Mouse (Mus musculus): Measurements from ENCODE around the gene Abcg1. TPM values are rescaled to one million over a fixed set of nuclear protein-coding genes. Genes with fewer than 3 reads are reported as not detected.
A peak's percentile ranks its signal among the peaks of the same experiment; 100 is the strongest.

Abcg1 gene
- polyA plus RNA-seq, 1 experiment = 8.4 TPM

- Histone ChIP-seq H3K9ac (ENCODE audit: low read depth, poor library complexity, severe bottlenecking) (no peak overlapping the region), H3K27me3 (ENCODE audit: control insufficient read depth, insufficient read depth, low read length, poor library complexity, severe bottlenecking) (no peaks in the 10 kb centered on the region), H3K36me3 (ENCODE audit: control insufficient read depth, insufficient read depth, low read length, poor library complexity, severe bottlenecking) (no peaks in the 10 kb centered on the region), H3K9me3 (replicated peaks; ENCODE audit: control insufficient read depth, insufficient read depth, low read length, poor library complexity, severe bottlenecking) (no peaks in the 10 kb centered on the region), H3K4me3 (ENCODE audit: low read depth, low read length) (no peak overlapping the region), H3K27ac (ENCODE audit: insufficient read depth, low read length) (no peak overlapping the region), H3K4me1 (ENCODE audit: control insufficient read depth, insufficient read depth, low read length) (no peaks in the 10 kb centered on the region)
- TF ChIP-seq CTCF (IDR thresholded peaks at IDR 0.05; ENCODE audit: low read depth, low read length) (no peak), POLR2A (IDR thresholded peaks at IDR 0.05; ENCODE audit: insufficient read depth, low read length) (no peak), EP300 (IDR thresholded peaks at IDR 0.05; ENCODE audit: insufficient read depth, low read depth, low read length) (no peak)
Measured at GRCm38 (mm10) chr17:31134913-31135312, 77.4 kb downstream of the Abcg1 start.

- TF ChIP-seq EP300 (IDR thresholded peaks at IDR 0.05; ENCODE audit: insufficient read depth, low read depth, low read length) (no peak), CTCF (IDR thresholded peaks at IDR 0.05; ENCODE audit: low read depth, low read length) (no peak), POLR2A (IDR thresholded peaks at IDR 0.05; ENCODE audit: insufficient read depth, low read length) (no peak)
- H3K9me3 ChIP-seq (replicated peaks; ENCODE audit: control insufficient read depth, insufficient read depth, low read length, poor library complexity, severe bottlenecking) = no peaks in the 10 kb centered on the region
- no peaks in the 10 kb centered on the region for H3K27me3 ChIP-seq (ENCODE audit: control insufficient read depth, insufficient read depth, low read length, poor library complexity, severe bottlenecking)
- no peaks in the 10 kb centered on the region for H3K36me3 ChIP-seq (ENCODE audit: control insufficient read depth, insufficient read depth, low read length, poor library complexity, severe bottlenecking)
- H3K4me1 ChIP-seq (ENCODE audit: control insufficient read depth, insufficient read depth, low read length) = no peaks in the 10 kb centered on the region
- no peak overlapping the region for H3K9ac ChIP-seq (ENCODE audit: low read depth, poor library complexity, severe bottlenecking)
- H3K27ac ChIP-seq (ENCODE audit: insufficient read depth, low read length) = no peak overlapping the region
- H3K4me3 ChIP-seq (ENCODE audit: low read depth, low read length) = no peak overlapping the region
Measured at GRCm38 (mm10) chr17:31136291-31136690, 78.8 kb downstream of the Abcg1 start.

GRCm38 (mm10) chr17:31136821-31137220 lies 79.3 kb downstream of the Abcg1 start:
- H3K27ac ChIP-seq (ENCODE audit: insufficient read depth, low read length) = no peak overlapping the region
- no peaks in the 10 kb centered on the region for H3K27me3 ChIP-seq (ENCODE audit: control insufficient read depth, insufficient read depth, low read length, poor library complexity, severe bottlenecking)
- no peaks in the 10 kb centered on the region for H3K9me3 ChIP-seq (replicated peaks; ENCODE audit: control insufficient read depth, insufficient read depth, low read length, poor library complexity, severe bottlenecking)
- no peak overlapping the region for H3K4me3 ChIP-seq (ENCODE audit: low read depth, low read length)
- H3K9ac ChIP-seq (ENCODE audit: low read depth, poor library complexity, severe bottlenecking) = no peak overlapping the region
- no peaks in the 10 kb centered on the region for H3K36me3 ChIP-seq (ENCODE audit: control insufficient read depth, insufficient read depth, low read length, poor library complexity, severe bottlenecking)
- TF ChIP-seq POLR2A (IDR thresholded peaks at IDR 0.05; ENCODE audit: insufficient read depth, low read length) = no peak
- no peaks in the 10 kb centered on the region for H3K4me1 ChIP-seq (ENCODE audit: control insufficient read depth, insufficient read depth, low read length)

- Histone ChIP-seq H3K9me3 (replicated peaks; ENCODE audit: control insufficient read depth, insufficient read depth, low read length, poor library complexity, severe bottlenecking) (no peaks in the 10 kb centered on the region), H3K4me3 (ENCODE audit: low read depth, low read length) (no peak overlapping the region), H3K36me3 (ENCODE audit: control insufficient read depth, insufficient read depth, low read length, poor library complexity, severe bottlenecking) (no peaks in the 10 kb centered on the region), H3K27me3 (ENCODE audit: control insufficient read depth, insufficient read depth, low read length, poor library complexity, severe bottlenecking) (no peaks in the 10 kb centered on the region), H3K4me1 (ENCODE audit: control insufficient read depth, insufficient read depth, low read length) (no peaks in the 10 kb centered on the region), H3K27ac (ENCODE audit: insufficient read depth, low read length) (no peak overlapping the region), H3K9ac (ENCODE audit: low read depth, poor library complexity, severe bottlenecking) (no peak overlapping the region)
- TF ChIP-seq EP300 (IDR thresholded peaks at IDR 0.05; ENCODE audit: insufficient read depth, low read depth, low read length) = no peak
- peak; percentile 79 for TF ChIP-seq CTCF (IDR thresholded peaks at IDR 0.05; ENCODE audit: low read depth, low read length)
Measured at GRCm38 (mm10) chr17:31138398-31138797, 80.9 kb downstream of the Abcg1 start.

GRCm38 (mm10) chr17:31142116-31142515 lies 84.6 kb downstream of the Abcg1 start:
- Histone ChIP-seq H3K4me1 (ENCODE audit: control insufficient read depth, insufficient read depth, low read length) (no peaks in the 10 kb centered on the region), H3K9me3 (replicated peaks; ENCODE audit: control insufficient read depth, insufficient read depth, low read length, poor library complexity, severe bottlenecking) (no peaks in the 10 kb centered on the region), H3K27ac (ENCODE audit: insufficient read depth, low read length) (no peak overlapping the region), H3K27me3 (ENCODE audit: control insufficient read depth, insufficient read depth, low read length, poor library complexity, severe bottlenecking) (no peaks in the 10 kb centered on the region), H3K4me3 (ENCODE audit: low read depth, low read length) (no peak overlapping the region), H3K9ac (ENCODE audit: low read depth, poor library complexity, severe bottlenecking) (no peak overlapping the region), H3K36me3 (ENCODE audit: control insufficient read depth, insufficient read depth, low read length, poor library complexity, severe bottlenecking) (no peaks in the 10 kb centered on the region)
- TF ChIP-seq CTCF (IDR thresholded peaks at IDR 0.05; ENCODE audit: low read depth, low read length) (no peak), EP300 (IDR thresholded peaks at IDR 0.05; ENCODE audit: insufficient read depth, low read depth, low read length) (no peak), POLR2A (IDR thresholded peaks at IDR 0.05; ENCODE audit: insufficient read depth, low read length) (no peak)

- Histone ChIP-seq H3K36me3 (ENCODE audit: control insufficient read depth, insufficient read depth, low read length, poor library complexity, severe bottlenecking) (no peaks in the 10 kb centered on the region), H3K27ac (ENCODE audit: insufficient read depth, low read length) (no peak within 1 kb of the TSS), H3K27me3 (ENCODE audit: control insufficient read depth, insufficient read depth, low read length, poor library complexity, severe bottlenecking) (no peaks in the 10 kb centered on the region), H3K9me3 (replicated peaks; ENCODE audit: control insufficient read depth, insufficient read depth, low read length, poor library complexity, severe bottlenecking) (no peaks in the 10 kb centered on the region), H3K4me3 (ENCODE audit: low read depth, low read length) (no peak within 1 kb of the TSS), H3K4me1 (ENCODE audit: control insufficient read depth, insufficient read depth, low read length) (no peaks in the 10 kb centered on the region), H3K9ac (ENCODE audit: low read depth, poor library complexity, severe bottlenecking) (no peak within 1 kb of the TSS)
- no peak for TF ChIP-seq POLR2A (IDR thresholded peaks at IDR 0.05; ENCODE audit: insufficient read depth, low read length)
- no peak for TF ChIP-seq CTCF (IDR thresholded peaks at IDR 0.05; ENCODE audit: low read depth, low read length)
- TF ChIP-seq EP300 (IDR thresholded peaks at IDR 0.05; ENCODE audit: insufficient read depth, low read depth, low read length) = no peak
Measured at GRCm38 (mm10) chr17:31144040-31145037, 86.9 kb downstream of the Abcg1 start, which contains the start of gene Tff2. Gene Tff2 (minus strand): TSS chr17:31144282.
